Mouse (Mus musculus): ENCODE results near the gene Foxp1.

Gene Foxp1

GRCm38 (mm10) chr6:99142900-99143755 lies 379.4 kb downstream of the Foxp1 start:
- DNase-seq (ENCODE audit: low read depth, low spot score) = no peak

DNA sequence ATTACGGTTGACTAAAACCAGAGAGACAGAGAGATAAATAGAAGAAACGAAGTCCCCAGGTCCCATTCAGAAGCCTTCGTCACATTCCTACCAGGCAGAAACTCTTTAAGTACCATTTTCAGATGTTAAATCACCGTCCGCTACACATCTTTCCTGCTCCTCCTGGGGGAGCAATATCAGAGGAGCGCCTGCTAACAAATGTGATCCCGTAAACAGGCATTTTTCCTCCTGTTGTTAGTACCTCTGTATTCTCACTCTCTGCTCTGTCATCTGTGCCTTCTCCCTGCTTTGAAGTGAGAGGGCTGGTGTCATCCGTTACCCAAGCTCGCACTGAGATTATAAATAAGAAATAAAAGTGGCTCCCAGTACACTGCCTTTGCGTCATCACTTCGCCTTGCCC lies 384.5 kb downstream of the Foxp1 start:
- no peak for DNase-seq (ENCODE audit: low read depth, low spot score)

DNA sequence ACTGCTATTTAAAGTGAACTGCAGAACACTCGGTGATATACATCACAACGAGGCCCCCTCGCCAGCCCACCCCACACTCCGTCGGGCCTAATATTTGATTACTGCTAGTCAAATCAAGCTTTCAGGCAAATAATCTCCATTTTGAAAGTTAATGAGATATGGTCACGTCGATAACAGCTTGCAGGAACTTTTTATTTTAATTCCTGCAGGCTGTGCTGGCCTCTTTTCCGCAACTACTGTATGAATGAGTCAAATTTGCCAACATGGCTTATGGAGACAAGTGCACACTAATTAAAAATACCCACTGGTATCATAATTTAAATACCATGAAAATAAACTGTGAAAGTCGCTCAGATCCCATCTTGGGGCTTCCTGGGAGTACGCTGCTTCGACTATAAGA lies 385.4 kb downstream of the Foxp1 start:
- no peak for DNase-seq (ENCODE audit: low read depth, low spot score)

DNA sequence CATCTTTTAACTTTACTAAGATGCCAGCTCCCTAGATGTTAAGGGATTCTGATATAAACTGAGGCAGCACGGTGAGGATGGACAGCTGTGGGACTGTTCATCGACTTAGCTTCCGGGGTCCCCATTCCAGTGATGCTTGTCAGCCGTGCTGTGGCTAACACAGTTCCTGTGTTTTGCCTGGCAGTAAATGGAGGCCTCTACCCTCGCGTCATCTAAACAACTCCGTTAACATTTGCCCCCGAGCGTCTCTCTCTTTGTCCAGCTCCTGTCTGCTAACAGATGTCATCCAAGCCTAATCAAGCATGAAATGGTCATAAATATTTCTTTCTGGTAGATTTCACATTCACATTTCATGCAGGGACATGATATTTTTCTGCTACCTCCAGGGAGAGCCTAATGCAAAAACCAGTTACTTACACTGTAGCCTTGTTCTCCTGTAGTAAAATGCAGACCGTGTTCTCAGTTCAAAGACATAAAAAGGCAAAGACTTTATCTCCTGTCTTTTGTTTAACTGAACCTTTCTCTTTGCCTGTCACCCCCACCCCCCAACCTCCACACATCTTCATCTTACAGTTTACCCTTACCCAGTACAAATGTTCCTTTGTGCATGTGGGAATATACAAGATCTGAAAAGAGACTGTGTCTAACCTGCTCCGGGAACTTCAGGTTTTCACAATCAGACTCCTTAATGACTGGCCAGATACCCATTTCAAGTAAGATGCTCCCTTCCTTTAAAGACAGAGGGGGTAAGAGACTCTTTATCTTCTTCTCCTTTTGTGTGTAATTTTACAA lies 386.4 kb downstream of the Foxp1 start:
- DNase-seq (ENCODE audit: low read depth, low spot score) = no peak

DNA sequence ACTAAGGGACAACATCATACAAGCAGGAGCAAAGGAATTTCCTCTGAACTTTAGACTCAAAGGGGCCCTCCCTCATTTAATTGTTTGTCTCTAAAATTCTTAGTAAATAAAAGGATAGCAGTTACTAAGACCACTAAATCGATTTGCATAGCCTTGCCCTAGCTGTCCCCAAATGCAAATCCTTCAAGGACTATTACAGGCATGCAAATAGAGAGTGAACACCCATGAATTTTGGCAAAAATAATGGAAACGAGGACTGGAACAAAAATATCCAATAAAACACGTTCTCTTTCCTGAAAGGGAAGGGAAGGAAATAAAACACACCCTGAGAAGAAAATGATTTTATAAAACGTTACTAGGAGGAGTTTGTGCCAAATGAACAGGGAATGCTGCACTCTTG lies 390.7 kb downstream of the Foxp1 start:
- no peak for DNase-seq (ENCODE audit: low read depth, low spot score)

DNA sequence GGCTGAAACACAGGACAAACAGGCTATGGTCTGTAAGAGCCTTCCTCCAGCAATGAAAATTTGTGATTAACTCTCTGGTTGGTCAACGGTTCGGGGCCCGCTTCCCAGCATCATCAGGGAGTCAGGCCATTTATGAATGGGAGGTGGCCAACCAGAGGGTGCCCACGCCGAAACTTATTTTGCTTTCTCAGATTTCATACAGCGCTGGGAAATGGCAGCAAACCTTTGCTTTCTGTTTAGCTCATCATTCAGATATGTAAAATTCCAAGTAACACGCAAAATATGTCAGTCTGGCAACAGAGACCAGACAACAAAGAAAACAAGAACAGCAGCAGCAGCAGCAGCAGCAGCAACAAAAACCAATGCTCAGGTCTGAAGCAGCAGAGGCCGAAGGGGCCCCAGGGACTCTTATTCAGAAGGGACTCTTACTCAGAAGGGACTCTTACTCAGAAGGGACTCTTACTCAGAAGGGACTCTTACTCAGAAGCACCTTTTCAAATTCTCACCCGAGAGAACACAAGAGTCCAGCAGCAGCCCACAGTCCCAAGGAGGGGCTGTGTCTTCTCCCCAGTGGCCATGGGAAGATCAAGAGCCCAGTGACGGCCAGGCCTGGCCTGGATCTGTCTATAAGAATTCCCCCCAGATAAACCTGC lies 391.6 kb downstream of the Foxp1 start:
- no peak for DNase-seq (ENCODE audit: low read depth, low spot score)

DNA sequence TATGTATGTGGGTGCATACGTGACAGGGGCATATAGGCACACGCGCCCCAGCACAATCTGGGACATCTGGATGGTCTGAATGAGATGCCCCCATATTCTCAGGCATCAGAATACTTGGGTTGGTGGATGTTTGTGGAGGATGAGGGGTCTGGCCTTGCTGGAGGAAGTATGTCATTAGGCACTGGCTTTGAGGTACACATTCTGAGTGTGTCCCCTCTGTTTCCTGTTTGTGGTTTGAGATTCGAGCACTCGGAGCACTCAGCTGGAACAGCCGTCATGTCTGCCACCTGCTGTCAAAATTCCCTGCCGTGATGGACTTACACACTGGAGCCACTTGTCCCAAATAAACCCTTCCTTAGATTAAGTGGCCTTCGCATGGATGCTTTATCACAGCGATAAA lies 395.8 kb downstream of the Foxp1 start:
- no peak for DNase-seq (ENCODE audit: low read depth, low spot score)

DNA sequence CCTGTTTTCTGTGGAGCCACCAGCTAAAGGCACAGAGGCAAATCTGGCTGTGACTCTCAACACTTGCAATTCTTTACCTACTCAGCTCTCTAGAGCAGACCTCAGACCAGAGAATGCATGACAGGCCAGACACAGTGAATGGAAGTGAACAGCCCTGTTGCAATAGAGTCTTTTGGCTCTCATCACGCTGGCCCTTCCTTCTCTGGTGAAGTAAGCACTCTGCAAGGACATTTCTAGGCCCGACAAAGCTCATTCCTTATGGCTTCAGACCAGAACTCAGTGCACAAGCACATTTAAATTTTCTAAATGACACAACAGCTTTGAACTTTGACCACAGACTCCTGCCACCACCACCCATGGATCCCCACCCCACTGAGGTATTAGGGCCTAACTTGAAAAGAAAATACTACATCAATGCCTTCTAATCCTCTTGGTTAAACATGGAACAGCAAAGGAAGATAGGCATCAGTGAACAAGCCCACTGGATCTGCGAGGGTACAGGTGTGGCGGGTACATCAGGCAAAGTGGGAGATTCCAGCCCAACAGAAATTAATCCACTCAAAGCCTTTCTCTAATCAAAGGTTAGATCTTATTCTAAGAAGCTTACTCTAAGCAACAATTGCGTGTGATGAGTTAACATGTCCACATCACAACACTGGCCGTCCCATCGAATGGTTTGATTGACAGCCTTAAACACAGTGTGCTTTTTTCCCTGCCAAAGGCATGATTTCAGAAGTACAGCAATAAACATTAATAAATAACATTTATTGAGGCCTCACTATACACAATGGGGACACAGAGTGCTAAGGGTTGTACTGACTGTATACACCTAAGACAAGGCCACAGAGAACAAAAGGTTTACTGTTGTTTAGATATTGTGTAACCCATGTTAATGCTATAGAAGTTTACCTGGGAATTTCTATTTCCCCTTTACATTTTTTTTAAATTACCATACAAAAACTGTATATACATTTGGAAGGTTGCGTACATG lies 401.4 kb downstream of the Foxp1 start:
- DNase-seq (ENCODE audit: low read depth, low spot score) = no peak

- DNase-seq (ENCODE audit: low read depth, low spot score) = no peak
These were observed 404.0 kb downstream of the Foxp1 start for GRCm38 (mm10) chr6:99118534-99118933.

DNA sequence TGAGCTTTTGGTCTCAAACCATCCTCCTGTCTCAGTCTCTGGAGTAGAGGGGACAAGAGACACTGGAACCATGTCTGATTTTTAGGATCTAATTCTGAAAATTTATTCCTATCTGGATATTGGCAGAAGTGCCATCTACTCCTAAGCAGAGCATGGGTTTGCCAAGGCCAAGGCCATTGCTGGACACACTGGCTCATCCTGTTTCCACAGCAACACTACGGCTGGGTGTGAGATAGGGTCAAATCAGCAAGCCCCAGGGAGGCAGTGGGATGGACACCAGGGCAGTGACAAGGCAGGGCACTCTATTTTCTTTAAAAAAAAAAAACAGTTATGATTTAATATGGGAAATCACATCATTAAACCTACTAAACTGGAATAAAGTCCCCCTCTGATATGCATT lies 405.1 kb downstream of the Foxp1 start:
- DNase-seq (ENCODE audit: low read depth, low spot score) = no peak

GRCm38 (mm10) chr6:99111856-99112255 lies 410.7 kb downstream of the Foxp1 start:
- no peak for DNase-seq (ENCODE audit: low read depth, low spot score)

- DNase-seq (ENCODE audit: low read depth, low spot score) = no peak
These were observed 414.1 kb downstream of the Foxp1 start for GRCm38 (mm10) chr6:99108417-99108816.

DNA sequence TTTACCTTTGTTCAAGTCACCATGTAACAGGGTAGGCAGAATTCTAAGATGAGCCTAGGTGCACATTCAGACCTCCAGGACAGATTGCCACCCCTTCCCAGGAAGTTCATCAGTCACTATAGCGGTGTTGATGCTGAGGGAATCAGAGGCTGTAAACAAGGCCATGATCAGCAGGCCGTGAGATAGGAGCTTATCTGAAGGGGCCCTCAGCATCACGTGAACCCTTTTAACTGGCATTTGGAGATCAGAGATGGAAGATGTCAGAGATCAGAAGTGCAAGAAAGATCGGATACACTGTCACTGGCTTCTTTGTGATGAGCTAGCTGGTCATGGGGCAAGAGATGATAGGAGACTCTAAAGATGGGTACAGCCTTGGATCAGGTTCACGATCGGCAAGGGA lies 414.8 kb downstream of the Foxp1 start:
- no peak for DNase-seq (ENCODE audit: low read depth, low spot score)

DNA sequence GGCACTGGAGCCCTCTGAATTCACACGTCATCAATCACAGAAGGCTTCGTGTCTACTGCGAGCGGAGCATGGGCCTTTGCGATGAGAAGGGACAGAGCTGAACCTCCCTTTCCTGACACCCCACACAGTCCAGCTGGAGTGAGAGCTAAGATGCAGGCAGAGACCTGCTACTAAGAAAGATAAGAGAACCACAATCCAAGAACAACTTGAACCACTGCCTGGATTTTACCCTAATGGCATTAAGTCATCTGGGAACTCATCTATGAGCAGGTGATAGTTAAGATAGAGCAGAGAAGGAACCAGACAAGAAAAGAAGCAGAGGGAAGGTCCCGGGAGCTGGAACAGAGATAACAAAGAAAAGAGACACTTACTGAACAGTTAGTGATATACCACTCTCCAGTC lies 415.4 kb downstream of the Foxp1 start:
- DNase-seq (ENCODE audit: low read depth, low spot score) = no peak

GRCm38 (mm10) chr6:99105979-99106378 lies 416.5 kb downstream of the Foxp1 start:
- no peak for DNase-seq (ENCODE audit: low read depth, low spot score)

DNA sequence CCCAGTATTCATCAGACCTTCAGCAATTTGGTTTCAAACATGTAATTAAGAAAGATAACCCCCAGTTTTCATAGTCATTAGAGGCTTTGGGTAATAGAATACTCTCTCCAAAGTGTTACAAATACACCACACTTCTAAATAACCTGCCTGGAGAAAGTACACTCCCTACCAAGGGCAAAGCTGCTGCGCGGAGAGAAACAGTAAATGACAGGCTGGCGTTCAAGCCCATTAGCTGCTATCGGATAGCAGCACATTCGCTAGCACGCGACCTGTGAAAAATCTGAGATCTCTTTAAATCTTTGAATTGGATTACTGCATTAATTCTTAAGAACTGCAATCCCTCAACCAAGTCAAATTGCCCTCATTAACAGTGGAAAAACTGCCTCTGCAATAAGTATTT lies 418.1 kb downstream of the Foxp1 start:
- no peak for DNase-seq (ENCODE audit: low read depth, low spot score)

GRCm38 (mm10) chr6:99103911-99104310 lies 418.6 kb downstream of the Foxp1 start:
- DNase-seq (ENCODE audit: low read depth, low spot score) = no peak

DNA sequence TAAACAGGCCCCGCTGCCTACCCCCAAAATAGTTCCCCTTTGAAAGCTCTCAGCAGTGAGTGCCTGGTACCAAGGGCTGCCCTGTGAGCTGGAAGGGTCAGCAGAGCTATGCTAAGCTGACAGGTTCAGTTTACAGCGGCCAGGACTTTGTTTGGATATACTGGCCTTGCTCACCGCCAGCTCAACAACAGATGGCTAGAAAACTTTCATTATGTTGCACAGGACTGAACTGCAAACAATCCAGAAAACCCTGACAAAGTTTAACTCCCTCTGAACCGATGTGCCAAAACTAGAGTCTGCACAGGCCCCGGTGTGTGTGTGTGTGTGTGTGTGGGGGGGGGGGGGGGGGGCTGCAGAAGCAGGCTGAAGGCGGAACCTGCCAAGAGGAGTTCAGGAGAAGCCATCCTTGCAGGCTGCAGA lies 421.0 kb downstream of the Foxp1 start:
- no peak for DNase-seq (ENCODE audit: low read depth, low spot score)

- no peak for DNase-seq (ENCODE audit: low read depth, low spot score)
These were observed 422.2 kb downstream of the Foxp1 start for GRCm38 (mm10) chr6:99100331-99100730.

DNA sequence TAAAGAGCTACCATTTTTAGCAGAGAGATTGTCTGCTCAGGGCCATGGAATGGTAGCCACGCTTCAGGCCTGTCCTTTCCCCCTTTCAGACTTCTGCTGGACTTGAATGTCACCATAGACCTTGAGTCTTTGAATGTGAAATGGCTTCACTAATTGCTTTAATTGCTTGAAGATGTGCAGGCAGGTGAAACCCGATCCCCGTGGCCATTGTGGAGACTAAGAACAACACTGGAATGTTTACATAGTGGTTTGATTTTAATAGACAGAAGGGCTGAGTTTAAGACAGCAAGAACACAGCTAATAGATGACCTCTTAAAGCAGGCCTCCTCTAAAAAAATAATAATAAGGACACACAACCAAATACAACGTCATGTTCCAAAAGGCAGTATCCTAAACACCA lies 422.7 kb downstream of the Foxp1 start:
- DNase-seq (ENCODE audit: low read depth, low spot score) = no peak

GRCm38 (mm10) chr6:99097191-99097590 lies 425.3 kb downstream of the Foxp1 start:
- no peak for DNase-seq (ENCODE audit: low read depth, low spot score)
